Mouse (Mus musculus): Measurements from ENCODE around the gene Igf2bp2.

Gene Igf2bp2

GRCm38 (mm10) chr16:22100067-22100466, 63.0 kb downstream of the Igf2bp2 start:
- peak; percentile 15 for DNase-seq (ENCODE audit: low read depth, low spot score)
- Histone ChIP-seq H3K36me3 (ENCODE audit: control insufficient read depth, insufficient read depth, low read length, poor library complexity, severe bottlenecking) (no peaks in the 10 kb centered on the region), H3K27me3 (ENCODE audit: control insufficient read depth, insufficient read depth, low read length, poor library complexity, severe bottlenecking) (no peaks in the 10 kb centered on the region)

GRCm38 (mm10) chr16:22097659-22098058, 65.4 kb downstream of the Igf2bp2 start:
- Histone ChIP-seq H3K36me3 (ENCODE audit: control insufficient read depth, insufficient read depth, low read length, poor library complexity, severe bottlenecking) (no peaks in the 10 kb centered on the region), H3K27me3 (ENCODE audit: control insufficient read depth, insufficient read depth, low read length, poor library complexity, severe bottlenecking) (no peaks in the 10 kb centered on the region)
- peak; percentile 9 for DNase-seq (ENCODE audit: low read depth, low spot score)

- no peaks in the 10 kb centered on the region for H3K36me3 ChIP-seq (ENCODE audit: control insufficient read depth, insufficient read depth, low read length, poor library complexity, severe bottlenecking)
- no peak for DNase-seq (ENCODE audit: low read depth, low spot score)
- H3K27me3 ChIP-seq (ENCODE audit: control insufficient read depth, insufficient read depth, low read length, poor library complexity, severe bottlenecking): no peaks in the 10 kb centered on the region
Measured at GRCm38 (mm10) chr16:22095751-22096150, 67.3 kb downstream of the Igf2bp2 start.

GRCm38 (mm10) chr16:22091255-22091783, 71.8 kb downstream of the Igf2bp2 start:
- H3K36me3 ChIP-seq (ENCODE audit: control insufficient read depth, insufficient read depth, low read length, poor library complexity, severe bottlenecking): no peaks in the 10 kb centered on the region
- no peak for DNase-seq (ENCODE audit: low read depth, low spot score)
- H3K27me3 ChIP-seq (ENCODE audit: control insufficient read depth, insufficient read depth, low read length, poor library complexity, severe bottlenecking): no peaks in the 10 kb centered on the region

GRCm38 (mm10) chr16:22085411-22085810, 77.7 kb downstream of the Igf2bp2 start:
- no peaks in the 10 kb centered on the region for H3K36me3 ChIP-seq (ENCODE audit: control insufficient read depth, insufficient read depth, low read length, poor library complexity, severe bottlenecking)
- no peak for DNase-seq (ENCODE audit: low read depth, low spot score)
- H3K27me3 ChIP-seq (ENCODE audit: control insufficient read depth, insufficient read depth, low read length, poor library complexity, severe bottlenecking): no peaks in the 10 kb centered on the region

- no peak for DNase-seq (ENCODE audit: low read depth, low spot score)
- no peaks in the 10 kb centered on the region for H3K36me3 ChIP-seq (ENCODE audit: control insufficient read depth, insufficient read depth, low read length, poor library complexity, severe bottlenecking)
Measured at GRCm38 (mm10) chr16:22080125-22080710, 82.9 kb downstream of the Igf2bp2 start.

GRCm38 (mm10) chr16:22076620-22076941, 86.5 kb downstream of the Igf2bp2 start:
- no peaks in the 10 kb centered on the region for H3K36me3 ChIP-seq (ENCODE audit: control insufficient read depth, insufficient read depth, low read length, poor library complexity, severe bottlenecking)
- no peaks in the 10 kb centered on the region for H3K27me3 ChIP-seq (ENCODE audit: control insufficient read depth, insufficient read depth, low read length, poor library complexity, severe bottlenecking)
- no peak for DNase-seq (ENCODE audit: low read depth, low spot score)

More at GRCm38 (mm10) chr16:22080125-22080710, 82.9 kb downstream of the Igf2bp2 start:
- no peaks in the 10 kb centered on the region for H3K27me3 ChIP-seq (ENCODE audit: control insufficient read depth, insufficient read depth, low read length, poor library complexity, severe bottlenecking)

GRCm38 (mm10) chr16:22075829-22076619, 87.1 kb downstream of the Igf2bp2 start:
- DNase-seq (ENCODE audit: low read depth, low spot score): no peak
- Histone ChIP-seq H3K27me3 (ENCODE audit: control insufficient read depth, insufficient read depth, low read length, poor library complexity, severe bottlenecking) (no peaks in the 10 kb centered on the region), H3K36me3 (ENCODE audit: control insufficient read depth, insufficient read depth, low read length, poor library complexity, severe bottlenecking) (no peaks in the 10 kb centered on the region)

- no peaks in the 10 kb centered on the region for H3K36me3 ChIP-seq (ENCODE audit: control insufficient read depth, insufficient read depth, low read length, poor library complexity, severe bottlenecking)
- no peak for DNase-seq (ENCODE audit: low read depth, low spot score)
Measured at GRCm38 (mm10) chr16:22075067-22075466, 88.0 kb downstream of the Igf2bp2 start.

GRCm38 (mm10) chr16:22071361-22071760, 91.7 kb downstream of the Igf2bp2 start:
- DNase-seq (ENCODE audit: low read depth, low spot score): no peak
- no peaks in the 10 kb centered on the region for H3K27me3 ChIP-seq (ENCODE audit: control insufficient read depth, insufficient read depth, low read length, poor library complexity, severe bottlenecking)
- H3K36me3 ChIP-seq (ENCODE audit: control insufficient read depth, insufficient read depth, low read length, poor library complexity, severe bottlenecking): no peaks in the 10 kb centered on the region

More at GRCm38 (mm10) chr16:22075067-22075466, 88.0 kb downstream of the Igf2bp2 start:
- H3K27me3 ChIP-seq (ENCODE audit: control insufficient read depth, insufficient read depth, low read length, poor library complexity, severe bottlenecking): no peaks in the 10 kb centered on the region

GRCm38 (mm10) chr16:22067406-22067805, 95.7 kb downstream of the Igf2bp2 start:
- Histone ChIP-seq H3K27me3 (ENCODE audit: control insufficient read depth, insufficient read depth, low read length, poor library complexity, severe bottlenecking) (no peaks in the 10 kb centered on the region), H3K36me3 (ENCODE audit: control insufficient read depth, insufficient read depth, low read length, poor library complexity, severe bottlenecking) (no peaks in the 10 kb centered on the region)
- no peak for DNase-seq (ENCODE audit: low read depth, low spot score)

GRCm38 (mm10) chr16:22065536-22065935, 97.6 kb downstream of the Igf2bp2 start:
- Histone ChIP-seq H3K27me3 (ENCODE audit: control insufficient read depth, insufficient read depth, low read length, poor library complexity, severe bottlenecking) (no peaks in the 10 kb centered on the region), H3K36me3 (ENCODE audit: control insufficient read depth, insufficient read depth, low read length, poor library complexity, severe bottlenecking) (no peaks in the 10 kb centered on the region)
- DNase-seq (ENCODE audit: low read depth, low spot score): no peak

GRCm38 (mm10) chr16:22062284-22062683, 100.8 kb downstream of the Igf2bp2 start:
- peak; percentile 36 for DNase-seq (ENCODE audit: low read depth, low spot score)
- Histone ChIP-seq H3K36me3 (ENCODE audit: control insufficient read depth, insufficient read depth, low read length, poor library complexity, severe bottlenecking) (no peaks in the 10 kb centered on the region), H3K27me3 (ENCODE audit: control insufficient read depth, insufficient read depth, low read length, poor library complexity, severe bottlenecking) (no peaks in the 10 kb centered on the region)

- Histone ChIP-seq H3K36me3 (ENCODE audit: control insufficient read depth, insufficient read depth, low read length, poor library complexity, severe bottlenecking) (no peaks in the 10 kb centered on the region), H3K27me3 (ENCODE audit: control insufficient read depth, insufficient read depth, low read length, poor library complexity, severe bottlenecking) (no peaks in the 10 kb centered on the region)
- peak; percentile 83 for DNase-seq (ENCODE audit: low read depth, low spot score)
Measured at GRCm38 (mm10) chr16:22061555-22062160, 101.4 kb downstream of the Igf2bp2 start.

GRCm38 (mm10) chr16:22060416-22060815, 102.7 kb downstream of the Igf2bp2 start:
- DNase-seq (ENCODE audit: low read depth, low spot score): no peak
- Histone ChIP-seq H3K36me3 (ENCODE audit: control insufficient read depth, insufficient read depth, low read length, poor library complexity, severe bottlenecking) (no peaks in the 10 kb centered on the region), H3K27me3 (ENCODE audit: control insufficient read depth, insufficient read depth, low read length, poor library complexity, severe bottlenecking) (no peaks in the 10 kb centered on the region)

Measured in splenic B cell, adult 2 months (primary cell).